Mouse (Mus musculus): ENCODE measurements around the gene Olfr609. TPM values are rescaled to one million over a fixed set of nuclear protein-coding genes. Genes with fewer than 3 reads are reported as not detected.
"Not testable (repeated sequence)": the region's sequence is repeated elsewhere in the genome, so short reads cannot be mapped to it uniquely, and the experiment has no call there.

Olfr609 gene
- polyA plus RNA-seq (2012; ENCODE audit: insufficient read depth, insufficient read length, low replicate concordance, missing spikeins) = not detected in 2 replicates

DNA sequence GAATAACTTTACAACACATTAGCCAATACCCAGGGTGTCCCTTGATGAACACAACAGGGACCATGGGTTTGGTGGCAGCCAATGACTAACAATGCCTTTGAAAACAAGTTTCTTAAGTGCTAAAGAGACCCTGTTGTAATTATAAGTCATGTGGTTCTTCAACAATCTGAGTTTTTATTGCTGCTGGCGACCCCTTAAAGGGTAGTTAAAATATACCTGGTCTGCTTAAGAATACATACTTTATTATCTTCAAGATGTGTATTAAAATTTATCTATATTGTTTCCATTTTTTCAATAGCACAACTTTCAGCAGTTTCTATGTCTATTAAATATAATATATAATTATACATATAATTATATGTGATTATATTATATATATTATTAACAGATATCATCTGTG lies at the start of gene Olfr609:
Gene Olfr609 (minus strand): TSS at position 101 of the 400 bp plus-strand sequence.
- 69% methylated on average over 1 of the region's 1 CpGs for WGBS
- H3K27ac ChIP-seq (ENCODE audit: insufficient read depth, low read depth, low read length) = no peak within 1 kb of the TSS
- no peaks in the 10 kb centered on the region for H3K4me1 ChIP-seq (ENCODE audit: control insufficient read depth, insufficient read depth, low read length)
- no peak for TF ChIP-seq CTCF (IDR thresholded peaks at IDR 0.05; ENCODE audit: insufficient read depth, low read depth, low read length)
- TF ChIP-seq POLR2A (IDR thresholded peaks at IDR 0.05; ENCODE audit: insufficient read depth, low read depth, low read length) = no peak
- no peak within 1 kb of the TSS for H3K4me3 ChIP-seq (ENCODE audit: insufficient read depth, low read depth, low read length)

DNA sequence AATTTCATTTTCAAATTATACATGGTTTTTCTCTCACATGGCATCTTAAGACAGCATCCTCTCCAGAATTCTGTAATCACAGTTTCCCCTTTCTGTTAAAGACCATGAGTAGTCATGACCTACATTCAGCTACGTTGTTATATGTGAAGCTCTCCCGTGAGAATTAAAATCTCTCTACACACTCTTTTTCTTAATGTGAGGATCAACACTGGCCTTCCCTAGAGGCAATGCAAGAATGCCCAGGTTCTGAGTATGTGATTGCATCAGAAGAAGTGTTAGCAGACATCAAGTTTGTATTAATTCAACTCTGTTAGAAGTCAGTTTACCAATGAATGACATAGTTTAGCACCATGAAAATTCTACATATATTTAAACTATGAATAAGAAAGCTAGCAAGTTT lies 44.8 kb upstream of the Olfr609 start, which contains the start of gene Olfr612:
Gene Olfr612 (minus strand): TSS at position 101 of the 400 bp plus-strand sequence.
- H3K4me3 ChIP-seq (ENCODE audit: insufficient read depth, low read depth, low read length); H3K27ac ChIP-seq (ENCODE audit: insufficient read depth, low read depth, low read length); H3K4me1 ChIP-seq (ENCODE audit: control insufficient read depth, insufficient read depth, low read length): not testable (repeated sequence)
- WGBS = 81% methylated on average over 2 of the region's 2 CpGs

DNA sequence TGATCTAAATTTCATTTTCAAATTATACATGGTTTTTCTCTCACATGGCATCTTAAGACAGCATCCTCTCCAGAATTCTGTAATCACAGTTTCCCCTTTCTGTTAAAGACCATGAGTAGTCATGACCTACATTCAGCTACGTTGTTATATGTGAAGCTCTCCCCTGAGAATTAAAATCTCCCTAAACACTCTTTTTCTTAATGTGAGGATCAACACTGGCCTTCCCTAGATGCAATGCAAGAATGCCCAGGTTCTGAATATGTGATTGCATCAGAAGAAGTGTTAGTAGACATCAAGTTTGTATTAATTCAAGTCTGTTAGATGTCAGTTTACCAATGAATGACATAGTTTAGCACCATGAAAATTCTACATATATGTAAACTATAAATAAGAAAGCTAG lies 22.9 kb upstream of the Olfr609 start, which contains the start of gene Olfr611:
Gene Olfr611 (minus strand): TSS at position 101 of the 400 bp plus-strand sequence.
- WGBS = 42% methylated on average over 1 of the region's 1 CpGs
- H3K27ac ChIP-seq (ENCODE audit: insufficient read depth, low read depth, low read length) = not testable (repeated sequence)

DNA sequence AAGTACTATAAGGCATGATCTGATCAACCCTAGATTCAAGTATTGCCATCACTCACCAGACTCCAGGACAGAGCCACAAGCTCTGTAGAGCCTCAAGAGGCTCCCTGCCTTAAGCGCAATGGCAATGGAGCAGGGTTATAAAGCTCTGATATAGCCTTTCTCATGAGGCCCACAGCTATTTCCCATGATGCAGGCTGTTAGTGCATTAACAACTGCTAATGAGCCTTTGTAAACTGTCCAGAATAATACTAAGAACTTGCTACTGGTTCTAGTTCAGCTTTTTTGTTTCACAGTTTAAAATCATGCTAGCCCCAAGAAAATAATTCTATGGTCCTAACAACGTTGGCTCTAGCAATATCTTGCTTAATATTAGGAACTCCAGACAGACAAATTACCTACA lies 14.2 kb upstream of the Olfr609 start, which contains the start of gene Olfr610:
Gene Olfr610 (minus strand): TSS at position 101 of the 400 bp plus-strand sequence.
- no peak for TF ChIP-seq CTCF (IDR thresholded peaks at IDR 0.05; ENCODE audit: insufficient read depth, low read depth, low read length)
- TF ChIP-seq POLR2A (IDR thresholded peaks at IDR 0.05; ENCODE audit: insufficient read depth, low read depth, low read length) = no peak
- WGBS = 88% methylated on average over 2 of the region's 2 CpGs
- H3K27ac ChIP-seq (ENCODE audit: insufficient read depth, low read depth, low read length) = no peak within 1 kb of the TSS
- H3K4me1 ChIP-seq (ENCODE audit: control insufficient read depth, insufficient read depth, low read length) = no peaks in the 10 kb centered on the region
- H3K4me3 ChIP-seq (ENCODE audit: insufficient read depth, low read depth, low read length) = no peak within 1 kb of the TSS

More for the DNA sequence above, 22.9 kb upstream of the Olfr609 start, which contains the start of gene Olfr611:
- not testable (repeated sequence) for H3K4me3 ChIP-seq (ENCODE audit: insufficient read depth, low read depth, low read length); H3K4me1 ChIP-seq (ENCODE audit: control insufficient read depth, insufficient read depth, low read length)

DNA sequence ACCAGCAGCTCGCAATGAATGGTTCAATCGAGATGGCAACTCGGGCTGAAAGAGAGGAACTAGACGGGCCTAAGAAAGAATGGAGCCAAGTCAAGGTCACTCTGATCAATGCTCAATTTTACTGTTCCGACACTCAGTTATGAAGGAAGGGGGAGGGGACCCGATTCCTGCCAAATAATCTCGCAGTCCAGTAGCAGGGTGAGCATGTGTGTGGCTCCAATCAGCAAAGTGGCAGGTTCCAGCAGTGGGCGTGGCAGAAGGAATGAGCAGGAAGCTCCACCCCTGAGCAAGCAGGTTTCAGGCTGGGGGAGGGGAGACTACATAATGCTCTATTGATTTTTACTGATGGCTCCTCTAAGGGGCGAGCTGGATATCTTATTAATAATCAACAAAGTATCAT lies 20.8 kb downstream of the Olfr609 start:
- not testable (repeated sequence) for H3K4me1 ChIP-seq (ENCODE audit: control insufficient read depth, insufficient read depth, low read length); H3K4me3 ChIP-seq (ENCODE audit: insufficient read depth, low read depth, low read length); H3K27ac ChIP-seq (ENCODE audit: insufficient read depth, low read depth, low read length)
- WGBS = 77% methylated on average over 9 of the region's 9 CpGs

DNA sequence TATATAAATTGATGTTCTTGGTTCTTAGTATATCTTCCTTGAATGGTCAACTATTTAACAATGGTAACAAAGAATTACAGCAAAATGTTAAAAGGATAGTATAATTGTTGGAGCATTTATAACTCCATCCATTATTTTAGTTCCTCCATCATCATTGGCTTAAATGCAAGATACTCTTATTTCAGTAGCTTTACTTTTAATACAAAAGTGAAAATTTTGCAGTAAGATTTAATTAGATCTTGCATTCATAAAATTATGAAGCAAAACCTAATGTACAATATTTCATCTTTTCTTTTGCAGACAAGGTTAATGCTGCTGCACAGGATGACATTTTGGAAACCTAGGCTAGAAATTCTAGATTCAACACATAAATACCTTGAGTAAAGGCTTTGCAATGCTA lies 28.3 kb downstream of the Olfr609 start, which contains the start of gene Olfr608:
Gene Olfr608 (plus strand): TSS at position 301 of the 400 bp plus-strand sequence.
- TF ChIP-seq POLR2A (IDR thresholded peaks at IDR 0.05; ENCODE audit: insufficient read depth, low read depth, low read length) (no peak), CTCF (IDR thresholded peaks at IDR 0.05; ENCODE audit: insufficient read depth, low read depth, low read length) (no peak)

DNA sequence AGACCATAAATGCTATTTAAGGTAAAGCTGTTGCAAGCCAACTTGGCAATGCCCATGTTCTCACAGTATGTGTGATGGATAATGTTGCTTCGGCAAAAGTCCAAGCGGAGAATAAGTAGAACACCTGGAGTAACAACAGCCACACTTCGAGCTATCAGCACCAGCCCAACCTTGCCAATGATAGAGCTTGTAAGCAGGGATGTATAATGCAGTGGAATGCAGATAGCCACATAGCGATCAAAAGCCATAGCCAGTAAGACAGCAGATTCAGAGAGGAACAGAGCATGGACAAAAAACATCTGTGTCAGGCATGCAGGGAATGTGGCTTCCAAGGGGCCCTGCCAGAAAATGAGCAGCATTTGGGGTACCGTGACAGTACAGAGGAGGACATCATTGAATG lies 37.3 kb downstream of the Olfr609 start:
- 94% methylated on average over 5 of the region's 5 CpGs for WGBS
- Histone ChIP-seq H3K4me1 (ENCODE audit: control insufficient read depth, insufficient read depth, low read length) (no peaks in the 10 kb centered on the region), H3K4me3 (ENCODE audit: insufficient read depth, low read depth, low read length) (no peak overlapping the region), H3K27ac (ENCODE audit: insufficient read depth, low read depth, low read length) (no peak overlapping the region)
- TF ChIP-seq CTCF (IDR thresholded peaks at IDR 0.05; ENCODE audit: insufficient read depth, low read depth, low read length) = no peak
- no peak for TF ChIP-seq POLR2A (IDR thresholded peaks at IDR 0.05; ENCODE audit: insufficient read depth, low read depth, low read length)

More for the DNA sequence above, 28.3 kb downstream of the Olfr609 start, which contains the start of gene Olfr608:
- Histone ChIP-seq H3K4me3 (ENCODE audit: insufficient read depth, low read depth, low read length) (no peak within 1 kb of the TSS), H3K27ac (ENCODE audit: insufficient read depth, low read depth, low read length) (no peak within 1 kb of the TSS), H3K4me1 (ENCODE audit: control insufficient read depth, insufficient read depth, low read length) (no peaks in the 10 kb centered on the region)

DNA sequence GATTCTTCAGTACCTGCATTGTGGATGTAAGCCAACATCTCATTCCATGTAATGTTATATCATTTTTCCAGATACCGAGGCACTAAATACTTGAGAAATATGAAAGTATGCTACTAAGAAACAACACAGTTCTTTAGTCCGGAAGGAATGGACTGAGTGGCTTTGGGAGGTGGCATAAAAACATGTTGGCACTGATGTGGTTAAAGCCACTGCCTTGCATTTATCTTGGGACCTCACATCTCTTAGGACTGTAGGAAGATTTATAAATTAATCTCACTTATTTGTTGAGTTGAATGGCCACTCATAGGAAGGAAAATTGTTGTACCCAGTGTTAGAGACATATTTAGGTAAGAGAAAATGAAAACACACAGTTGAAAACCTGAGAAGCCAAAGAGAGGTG lies 49.1 kb downstream of the Olfr609 start, which contains the start of gene Olfr606:
Gene Olfr606 (plus strand): TSS at position 301 of the 400 bp plus-strand sequence.
- H3K4me3 ChIP-seq (ENCODE audit: insufficient read depth, low read depth, low read length) = no peak within 1 kb of the TSS
- H3K4me1 ChIP-seq (ENCODE audit: control insufficient read depth, insufficient read depth, low read length) = no peaks in the 10 kb centered on the region
- TF ChIP-seq POLR2A (IDR thresholded peaks at IDR 0.05; ENCODE audit: insufficient read depth, low read depth, low read length) (no peak), CTCF (IDR thresholded peaks at IDR 0.05; ENCODE audit: insufficient read depth, low read depth, low read length) (no peak)
- no peak within 1 kb of the TSS for H3K27ac ChIP-seq (ENCODE audit: insufficient read depth, low read depth, low read length)
- WGBS = 93% methylated on average over 2 of the region's 2 CpGs

DNA sequence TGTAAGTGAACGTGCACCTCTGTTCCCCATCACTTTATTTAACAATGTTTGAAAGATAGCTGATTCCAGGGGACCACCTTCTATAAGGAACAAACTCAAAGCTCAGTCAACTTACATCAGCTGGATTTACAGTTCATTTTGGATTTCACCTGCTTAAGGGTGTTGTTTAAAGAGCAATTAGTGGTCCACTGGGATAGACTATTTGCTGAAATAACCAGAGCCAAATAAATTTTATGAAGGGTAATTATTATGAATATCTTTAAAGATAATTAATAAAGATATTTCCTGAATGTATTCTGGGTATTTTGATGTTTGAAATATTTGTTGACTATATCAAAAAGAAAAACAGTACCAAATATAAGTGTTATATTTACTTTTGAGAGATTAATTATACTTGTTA lies 52.5 kb downstream of the Olfr609 start, which contains the start of gene Olfr605:
Gene Olfr605 (minus strand): TSS at position 101 of the 400 bp plus-strand sequence.
- H3K4me3 ChIP-seq (ENCODE audit: insufficient read depth, low read depth, low read length) = no peak within 1 kb of the TSS
- WGBS = 84% methylated on average over 1 of the region's 1 CpGs
- TF ChIP-seq CTCF (IDR thresholded peaks at IDR 0.05; ENCODE audit: insufficient read depth, low read depth, low read length) = no peak
- no peak for TF ChIP-seq POLR2A (IDR thresholded peaks at IDR 0.05; ENCODE audit: insufficient read depth, low read depth, low read length)
- H3K27ac ChIP-seq (ENCODE audit: insufficient read depth, low read depth, low read length) = no peak within 1 kb of the TSS
- H3K4me1 ChIP-seq (ENCODE audit: control insufficient read depth, insufficient read depth, low read length) = no peaks in the 10 kb centered on the region

Other genes starting within 250 kb of the Olfr609 start
- gene Usp17ld, start 245.6 kb downstream of the Olfr609 start, polyA plus RNA-seq (2012; ENCODE audit: insufficient read depth, insufficient read length, low replicate concordance, missing spikeins) = not detected in 2 replicates
- not detected in 2 replicates for gene Olfr596, start 192.4 kb downstream of the Olfr609 start, polyA plus RNA-seq (2012; ENCODE audit: insufficient read depth, insufficient read length, low replicate concordance, missing spikeins)
- not detected in 2 replicates for gene Olfr597, start 181.7 kb downstream of the Olfr609 start, polyA plus RNA-seq (2012; ENCODE audit: insufficient read depth, insufficient read length, low replicate concordance, missing spikeins)
- not detected in 2 replicates for gene Olfr598, start 174.5 kb downstream of the Olfr609 start, polyA plus RNA-seq (2012; ENCODE audit: insufficient read depth, insufficient read length, low replicate concordance, missing spikeins)
- not detected in 2 replicates for gene Olfr599, start 162.1 kb downstream of the Olfr609 start, polyA plus RNA-seq (2012; ENCODE audit: insufficient read depth, insufficient read length, low replicate concordance, missing spikeins)
- gene Olfr600, start 148.4 kb downstream of the Olfr609 start, polyA plus RNA-seq (2012; ENCODE audit: insufficient read depth, insufficient read length, low replicate concordance, missing spikeins) = not detected in 2 replicates
- gene Olfr601, start 135.4 kb downstream of the Olfr609 start, polyA plus RNA-seq (2012; ENCODE audit: insufficient read depth, insufficient read length, low replicate concordance, missing spikeins) = not detected in 2 replicates
- gene Olfr603, start 111.9 kb downstream of the Olfr609 start, polyA plus RNA-seq (2012; ENCODE audit: insufficient read depth, insufficient read length, low replicate concordance, missing spikeins) = not detected in 2 replicates
- not detected in 2 replicates for gene Usp17lc, start 83.0 kb downstream of the Olfr609 start, polyA plus RNA-seq (2012; ENCODE audit: insufficient read depth, insufficient read length, low replicate concordance, missing spikeins)
- not detected in 2 replicates for gene Olfr605, start 52.6 kb downstream of the Olfr609 start, polyA plus RNA-seq (2012; ENCODE audit: insufficient read depth, insufficient read length, low replicate concordance, missing spikeins)
- gene Olfr606, start 49.0 kb downstream of the Olfr609 start, polyA plus RNA-seq (2012; ENCODE audit: insufficient read depth, insufficient read length, low replicate concordance, missing spikeins) = not detected in 2 replicates
- not detected in 2 replicates for gene Olfr607, start 33.9 kb downstream of the Olfr609 start, polyA plus RNA-seq (2012; ENCODE audit: insufficient read depth, insufficient read length, low replicate concordance, missing spikeins)
- not detected in 2 replicates for gene Olfr608, start 28.2 kb downstream of the Olfr609 start, polyA plus RNA-seq (2012; ENCODE audit: insufficient read depth, insufficient read length, low replicate concordance, missing spikeins)
- not detected in 2 replicates for gene Olfr610, start 14.1 kb upstream of the Olfr609 start, polyA plus RNA-seq (2012; ENCODE audit: insufficient read depth, insufficient read length, low replicate concordance, missing spikeins)
- gene Olfr611, start 22.8 kb upstream of the Olfr609 start, polyA plus RNA-seq (2012; ENCODE audit: insufficient read depth, insufficient read length, low replicate concordance, missing spikeins) = not detected in 2 replicates
- gene Olfr612, start 44.7 kb upstream of the Olfr609 start, polyA plus RNA-seq (2012; ENCODE audit: insufficient read depth, insufficient read length, low replicate concordance, missing spikeins) = not detected in 2 replicates
- gene Olfr613, start 50.0 kb upstream of the Olfr609 start, polyA plus RNA-seq (2012; ENCODE audit: insufficient read depth, insufficient read length, low replicate concordance, missing spikeins) = not detected in 2 replicates
- not detected in 2 replicates for gene Olfr615, start 58.0 kb upstream of the Olfr609 start, polyA plus RNA-seq (2012; ENCODE audit: insufficient read depth, insufficient read length, low replicate concordance, missing spikeins)
- not detected in 2 replicates for gene Olfr616, start 71.1 kb upstream of the Olfr609 start, polyA plus RNA-seq (2012; ENCODE audit: insufficient read depth, insufficient read length, low replicate concordance, missing spikeins)
- gene Olfr617, start 75.0 kb upstream of the Olfr609 start, polyA plus RNA-seq (2012; ENCODE audit: insufficient read depth, insufficient read length, low replicate concordance, missing spikeins) = not detected in 2 replicates
- gene Olfr618, start 92.0 kb upstream of the Olfr609 start, polyA plus RNA-seq (2012; ENCODE audit: insufficient read depth, insufficient read length, low replicate concordance, missing spikeins) = not detected in 2 replicates
- gene Olfr619, start 102.5 kb upstream of the Olfr609 start, polyA plus RNA-seq (2012; ENCODE audit: insufficient read depth, insufficient read length, low replicate concordance, missing spikeins) = not detected in 2 replicates
- gene Olfr620, start 114.5 kb upstream of the Olfr609 start, polyA plus RNA-seq (2012; ENCODE audit: insufficient read depth, insufficient read length, low replicate concordance, missing spikeins) = not detected in 2 replicates
- not detected in 2 replicates for gene Olfr622, start 144.6 kb upstream of the Olfr609 start, polyA plus RNA-seq (2012; ENCODE audit: insufficient read depth, insufficient read length, low replicate concordance, missing spikeins)
- gene Olfr623, start 165.6 kb upstream of the Olfr609 start, polyA plus RNA-seq (2012; ENCODE audit: insufficient read depth, insufficient read length, low replicate concordance, missing spikeins) = not detected in 2 replicates
- gene Olfr624, start 173.1 kb upstream of the Olfr609 start, polyA plus RNA-seq (2012; ENCODE audit: insufficient read depth, insufficient read length, low replicate concordance, missing spikeins) = not detected in 2 replicates
- gene Olfr625-ps1, start 184.7 kb upstream of the Olfr609 start, polyA plus RNA-seq (2012; ENCODE audit: insufficient read depth, insufficient read length, low replicate concordance, missing spikeins) = not detected in 2 replicates
- not detected in 2 replicates for gene Olfr243, start 216.6 kb upstream of the Olfr609 start, polyA plus RNA-seq (2012; ENCODE audit: insufficient read depth, insufficient read length, low replicate concordance, missing spikeins)
- gene Olfr628, start 232.3 kb upstream of the Olfr609 start, polyA plus RNA-seq (2012; ENCODE audit: insufficient read depth, insufficient read length, low replicate concordance, missing spikeins) = not detected in 2 replicates
- gene Olfr629, start 246.9 kb upstream of the Olfr609 start, polyA plus RNA-seq (2012; ENCODE audit: insufficient read depth, insufficient read length, low replicate concordance, missing spikeins) = not detected in 2 replicates

All from olfactory bulb, adult 2 months (tissue).